Mouse (Mus musculus): ENCODE data around the gene Emc3. TPM values are rescaled to one million over a fixed set of nuclear protein-coding genes. Genes with fewer than 3 reads are reported as not detected.
A peak's percentile ranks its signal among the peaks of the same experiment; 100 is the strongest.

The Emc3 gene
- total RNA-seq (2021), result 10 to 100 TPM; 62.2 to 64.0 TPM

GRCm38 (mm10) chr6:113530932-113531839, at the start of gene Emc3, which contains the start of gene Fancd2:
Gene Emc3, minus strand, starts transcription at chr6:113531652.
Gene Fancd2, plus strand, starts transcription at chr6:113531682.
- peak; percentile 95 to 97 for DNase-seq
- intact Hi-C loops (cut with DNase I), result loop anchor here (1.0 kb wide), 1 partner anchor 48 kb away; the partner anchor contains the start of gene Creld1

- intact Hi-C loops (cut with DNase I), result no loop called here
- DNase-seq, result no peak
Observed at GRCm38 (mm10) chr6:113579306-113579705, 47.9 kb upstream of the Emc3 start.

DNA sequence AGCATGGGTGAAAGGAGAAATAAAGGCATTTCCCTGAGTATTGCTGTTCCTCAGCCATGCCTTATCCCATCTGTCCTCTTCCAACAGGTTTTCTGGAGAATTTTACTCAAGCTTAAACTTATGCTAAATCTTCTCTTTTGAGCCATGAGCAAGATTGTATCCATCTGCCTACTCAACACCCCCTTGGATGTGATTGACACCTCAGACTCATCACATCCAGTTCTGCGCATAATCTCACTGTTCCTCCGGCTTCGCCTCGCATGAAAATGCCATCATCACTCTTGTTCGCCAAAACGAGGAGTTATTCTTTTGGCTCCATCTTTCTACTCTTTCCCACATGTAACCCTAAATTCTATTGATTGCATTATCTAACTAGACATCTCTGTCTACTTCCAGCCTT, 44.6 kb upstream of the Emc3 start:
- DNase-seq, result no peak
- intact Hi-C loops (cut with DNase I), result no loop called here

- intact Hi-C loops (cut with DNase I), result no loop called here
- DNase-seq, result peak in 1 of 2 experiments; percentile 1
Observed at GRCm38 (mm10) chr6:113564557-113564956, 33.1 kb upstream of the Emc3 start.

DNA sequence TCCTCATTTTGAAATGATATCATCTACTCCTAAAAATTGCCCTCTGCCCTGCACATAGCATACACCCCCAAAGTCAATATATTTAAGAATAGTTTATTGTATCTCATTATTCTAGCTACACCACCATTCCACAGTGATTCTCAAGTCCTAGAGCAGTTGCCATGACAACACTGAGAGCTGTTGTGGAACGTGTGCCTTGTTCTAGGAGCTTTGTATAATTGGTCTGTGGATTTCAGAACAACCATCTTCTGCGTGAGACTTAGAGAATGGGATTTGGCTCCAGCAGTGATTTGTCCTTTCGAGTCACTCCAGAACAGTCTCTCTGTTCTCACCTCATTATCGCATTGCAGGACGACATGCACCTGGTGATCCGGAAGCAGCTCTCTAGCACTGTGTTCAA, 28.3 kb upstream of the Emc3 start:
- DNase-seq, result no peak
- intact Hi-C loops (cut with DNase I), result no loop called here

DNA sequence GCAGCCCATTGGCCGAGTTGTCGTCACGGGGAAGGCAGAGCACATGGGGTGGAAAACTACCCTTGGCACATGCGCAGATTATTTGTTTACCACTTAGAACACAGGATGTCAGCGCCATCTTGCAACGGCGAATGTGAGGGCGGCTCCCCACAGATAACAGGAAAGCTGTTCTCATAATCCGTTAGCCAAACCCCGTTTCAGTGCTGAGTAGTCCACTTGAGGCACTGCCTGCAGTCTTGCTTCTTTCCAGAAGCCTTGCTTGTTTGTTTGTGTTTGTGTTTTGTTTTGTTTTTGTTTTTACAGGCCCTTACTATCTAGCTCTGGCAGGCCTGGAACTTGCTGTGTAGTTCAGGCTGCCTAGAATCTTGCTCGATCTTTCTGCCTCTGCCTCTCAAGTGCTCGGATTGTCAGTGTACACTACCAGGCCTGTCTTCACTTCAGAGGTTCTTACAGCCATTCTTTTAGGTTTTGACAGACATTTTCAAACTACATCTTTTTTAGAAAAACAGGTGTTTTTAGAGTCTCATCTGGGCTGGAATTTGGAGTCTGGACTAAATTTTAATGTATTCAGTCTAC, 12.5 kb upstream of the Emc3 start:
- DNase-seq, result no peak
- intact Hi-C loops (cut with DNase I), result no loop called here

DNA sequence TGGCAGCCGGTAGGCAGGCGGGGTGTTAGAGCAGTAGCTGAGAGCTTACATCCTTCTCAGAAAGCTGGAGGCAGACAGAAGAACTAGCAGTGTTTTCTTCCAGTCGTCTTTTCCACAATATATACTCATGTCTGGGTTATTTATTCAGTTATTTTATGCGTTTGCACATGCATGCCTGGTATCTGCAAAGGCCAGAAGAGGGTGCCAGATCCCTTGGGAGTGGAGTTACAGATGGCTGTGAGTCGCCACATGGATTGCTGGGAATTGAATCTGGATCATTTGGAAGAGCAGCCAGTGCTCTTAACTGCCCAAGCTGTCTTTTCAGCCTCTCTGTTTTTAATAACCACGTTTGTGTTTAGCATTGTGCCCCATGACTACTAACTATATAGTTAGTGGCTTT, 10.2 kb upstream of the Emc3 start:
- no peak for DNase-seq
- intact Hi-C loops (cut with DNase I), result no loop called here

GRCm38 (mm10) chr6:113534886-113535285, 3.4 kb upstream of the Emc3 start:
- intact Hi-C loops (cut with DNase I), result no loop called here
- no peak for DNase-seq

DNA sequence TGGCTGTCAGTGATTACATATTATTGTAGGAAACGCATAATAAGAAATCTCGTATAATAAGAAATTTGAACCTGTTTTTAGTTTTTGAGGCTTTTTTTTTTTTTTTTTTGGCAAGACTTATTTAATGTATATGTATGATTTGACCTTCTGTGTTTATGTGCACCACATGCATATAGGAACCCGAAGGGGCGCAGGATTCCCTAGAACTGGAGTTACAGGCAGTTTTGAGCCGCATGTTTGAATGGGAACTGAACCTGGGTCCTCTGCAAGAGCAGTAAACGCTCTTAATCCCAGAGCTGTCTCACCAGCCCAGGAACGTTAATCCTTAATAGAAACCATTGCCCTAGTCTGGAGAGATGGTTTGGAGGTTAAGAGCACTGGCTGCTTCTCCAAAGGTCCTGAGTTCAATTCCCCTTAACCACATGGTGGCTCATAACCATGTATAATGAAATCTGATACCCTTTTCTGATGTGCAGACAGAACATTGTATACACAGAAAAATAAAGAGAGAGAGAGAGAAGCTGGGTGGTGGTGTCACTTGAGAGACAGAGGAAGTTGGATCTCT, 470 bp upstream of the Emc3 start:
- intact Hi-C loops (cut with DNase I), result loop anchor here (1.0 kb wide), 1 partner anchor 49 kb away; the partner anchor contains the start of gene Creld1
- no peak for DNase-seq

- intact Hi-C loops (cut with DNase I), result no loop called here
- no peak for DNase-seq
Observed at GRCm38 (mm10) chr6:113523420-113523819, 8.0 kb downstream of the Emc3 start.

- intact Hi-C loops (cut with DNase I), result no loop called here
- no peak for DNase-seq
Observed at GRCm38 (mm10) chr6:113522310-113522709, 9.1 kb downstream of the Emc3 start.

GRCm38 (mm10) chr6:113517434-113518080, 13.9 kb downstream of the Emc3 start:
- intact Hi-C loops (cut with DNase I), result no loop called here
- no peak for DNase-seq

DNA sequence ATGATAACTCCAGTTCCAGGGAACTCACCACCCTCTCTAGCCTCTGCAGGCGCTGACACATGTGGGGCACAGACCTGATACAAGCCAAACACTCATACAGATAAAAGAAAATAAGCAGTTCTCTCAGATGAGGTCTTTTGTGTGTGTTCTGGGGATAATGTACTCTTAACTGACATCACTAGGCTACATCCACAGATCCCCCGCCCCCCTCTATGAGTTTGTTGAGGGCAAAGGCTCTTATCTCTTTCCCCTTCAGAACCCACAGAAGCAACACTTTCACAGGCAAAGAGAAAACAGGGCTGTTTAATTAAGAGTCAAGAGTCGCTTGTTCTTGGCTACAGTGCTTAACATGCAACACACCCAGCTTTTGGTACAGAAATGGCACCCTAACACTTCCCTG, 16.9 kb downstream of the Emc3 start:
- DNase-seq, result no peak
- intact Hi-C loops (cut with DNase I), result no loop called here

DNA sequence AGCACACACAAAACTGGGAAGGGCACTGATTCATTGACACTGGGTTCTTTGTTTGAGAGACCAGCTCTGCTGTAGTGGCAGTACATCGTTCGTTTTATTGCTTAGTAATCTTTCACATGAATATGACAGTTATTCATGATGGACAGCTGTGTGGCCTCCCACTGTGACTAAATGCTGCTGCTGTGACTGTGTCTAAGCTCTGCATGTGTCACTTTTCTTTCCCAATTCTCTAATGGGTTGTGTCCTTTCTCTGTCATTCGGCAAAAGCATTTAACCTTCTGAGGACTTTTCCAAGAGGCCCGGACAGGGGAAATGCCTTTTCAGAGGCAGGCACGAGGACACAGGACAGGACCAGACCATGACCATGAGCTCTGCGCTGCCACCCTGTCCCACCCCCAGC, 17.5 kb downstream of the Emc3 start:
- intact Hi-C loops (cut with DNase I), result no loop called here

DNA sequence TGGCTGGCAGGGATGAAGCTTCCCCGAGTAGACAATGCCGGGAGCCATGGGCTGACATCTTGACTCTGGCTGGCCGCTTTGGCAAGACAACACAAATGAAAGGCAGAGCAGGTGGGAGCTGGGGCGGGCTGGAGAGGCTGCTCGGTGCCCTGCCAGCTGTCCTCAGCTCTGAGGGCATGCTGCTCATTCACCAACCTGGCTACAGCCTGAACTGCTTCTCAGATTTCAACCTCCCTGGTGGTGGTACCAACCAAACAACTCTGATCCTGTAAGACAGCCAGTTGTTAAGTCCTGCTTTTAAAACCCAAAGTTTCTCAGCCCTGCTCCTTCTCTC, 22.5 kb downstream of the Emc3 start:
- DNase-seq, result peak in 1 of 2 experiments; percentile 15

More for the DNA sequence above, 17.5 kb downstream of the Emc3 start:
- DNase-seq, result no peak

DNA sequence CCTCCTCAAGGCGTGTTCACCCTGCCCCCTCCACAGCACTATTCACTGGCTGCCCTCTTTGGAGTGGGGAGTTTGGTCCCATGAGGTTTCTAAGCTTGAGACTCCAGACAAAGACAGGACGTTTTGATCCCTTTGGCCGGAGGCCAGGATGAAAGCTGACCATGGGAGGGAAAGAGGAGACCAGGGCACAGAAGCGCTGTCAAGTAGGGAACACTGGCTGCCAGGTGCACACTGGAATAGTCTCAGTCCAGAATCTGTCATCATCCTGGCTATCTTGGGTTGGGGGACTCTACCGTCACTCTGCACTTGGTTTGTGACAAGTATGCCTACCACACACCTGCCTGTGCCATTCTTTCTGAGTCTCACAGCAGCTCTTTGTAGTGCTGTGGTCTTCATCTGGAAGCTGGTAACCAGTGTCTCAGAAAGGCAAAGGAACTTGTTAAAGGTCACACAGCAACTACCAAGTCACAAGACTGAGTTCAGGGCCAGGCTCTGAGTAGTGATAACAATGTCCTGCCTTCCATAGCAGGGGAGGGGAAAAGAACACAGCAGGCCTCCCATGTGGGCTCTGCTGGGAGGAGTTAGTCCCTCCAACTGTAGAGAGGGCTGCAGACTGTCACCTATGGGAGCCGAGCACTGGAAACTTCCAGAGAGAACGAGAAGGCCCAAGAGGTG, 23.0 kb downstream of the Emc3 start:
- DNase-seq, result peak in 1 of 2 experiments; percentile 18
- intact Hi-C loops (cut with DNase I), result no loop called here

More for the DNA sequence above, 22.5 kb downstream of the Emc3 start:
- intact Hi-C loops (cut with DNase I), result no loop called here

DNA sequence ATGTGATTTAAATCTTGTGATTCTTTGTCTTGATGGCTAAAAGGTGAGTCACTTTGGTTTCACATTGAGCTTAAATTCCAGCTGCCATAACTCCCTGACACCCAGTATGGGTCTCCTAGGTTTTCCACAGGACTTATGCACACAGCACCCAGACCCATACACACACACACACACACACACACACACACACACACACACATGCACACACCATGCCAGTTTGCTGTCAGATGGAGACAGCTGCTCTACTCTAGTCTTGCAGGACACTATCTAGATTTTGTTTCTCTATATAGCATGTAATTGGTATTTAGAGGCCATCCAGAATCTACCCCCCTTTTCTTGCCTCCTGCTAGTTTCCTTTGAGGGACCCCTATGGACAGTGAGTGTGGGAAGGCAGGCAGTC, 24.3 kb downstream of the Emc3 start:
- intact Hi-C loops (cut with DNase I), result no loop called here
- no peak for DNase-seq

GRCm38 (mm10) chr6:113505689-113506088, 25.8 kb downstream of the Emc3 start:
- DNase-seq, result no peak
- intact Hi-C loops (cut with DNase I), result no loop called here

DNA sequence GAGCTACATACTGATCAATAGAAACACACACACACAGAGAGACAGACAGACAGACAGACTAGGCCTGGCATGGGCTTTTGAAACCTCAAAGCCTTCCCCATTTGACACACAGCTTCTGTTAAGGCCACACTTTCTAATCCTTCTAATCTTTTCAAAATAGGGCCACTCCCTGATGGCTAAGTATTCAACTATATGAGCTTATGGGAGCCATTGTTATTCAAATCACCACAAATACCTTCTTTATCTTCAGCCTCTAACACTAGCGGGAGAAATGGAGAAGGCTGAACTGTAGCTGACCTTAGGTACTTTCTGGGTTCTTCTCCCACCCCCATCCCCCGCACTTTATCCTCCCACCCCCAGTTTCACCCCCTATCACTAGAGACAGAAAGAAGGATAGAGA, 28.7 kb downstream of the Emc3 start:
- intact Hi-C loops (cut with DNase I), result no loop called here
- DNase-seq, result no peak

GRCm38 (mm10) chr6:113501388-113502084, 29.9 kb downstream of the Emc3 start, which contains the start of gene Prrt3:
Gene Prrt3, minus strand, starts transcription at chr6:113501931.
- intact Hi-C loops (cut with DNase I), result no loop called here
- DNase-seq, result no peak
